Mouse (Mus musculus) mouse trophoblast stem cell (cell line): ENCODE data around the gene 5730596B20Rik.

Experiments
- in situ Hi-C, 2 experiments: fragments of 300-500 bp; cut with MseI, MboI; formaldehyde crosslinking; loops; 2 replicates in 1 of 2; 3 replicates in 1 of 2; pipeline ENCODE4 v1.15.1; 2025

The 5730596B20Rik gene

GRCm38 (mm10) chr6:52211961-52212360 is 34.7 kb downstream of the 5730596B20Rik start:
- in situ Hi-C loops, result loop anchor here in 1 of 2 experiments (25.0 kb wide), 1 partner anchor 600 kb away; no protein-coding TSS in a partner anchor

GRCm38 (mm10) chr6:52212556-52213118 is 35.3 kb downstream of the 5730596B20Rik start:
- in situ Hi-C loops, result loop anchor here in 1 of 2 experiments (25.0 kb wide), 1 partner anchor 600 kb away; no protein-coding TSS in a partner anchor

- in situ Hi-C loops, result loop anchor here in 1 of 2 experiments (25.0 kb wide), 1 partner anchor 601 kb away; no protein-coding TSS in a partner anchor
Observed at GRCm38 (mm10) chr6:52213119-52213986, 36.1 kb downstream of the 5730596B20Rik start, which contains the start of the genes Hoxa3 and Gm28308. Gene Hoxa3, minus strand, starts transcription at chr6:52213336. Gene Gm28308, minus strand, starts transcription at chr6:52213339.

- in situ Hi-C loops, result loop anchor here in 1 of 2 experiments (25.0 kb wide), 1 partner anchor 602 kb away; no protein-coding TSS in a partner anchor
Observed at GRCm38 (mm10) chr6:52214271-52214670, 37.0 kb downstream of the 5730596B20Rik start.

- in situ Hi-C loops, result loop anchor here in 1 of 2 experiments (25.0 kb wide), 1 partner anchor 603 kb away; no protein-coding TSS in a partner anchor
Observed at GRCm38 (mm10) chr6:52215070-52215469, 37.8 kb downstream of the 5730596B20Rik start.

GRCm38 (mm10) chr6:52215771-52216535 is 38.7 kb downstream of the 5730596B20Rik start:
- in situ Hi-C loops, result loop anchor here in 1 of 2 experiments (25.0 kb wide), 1 partner anchor 604 kb away; no protein-coding TSS in a partner anchor

GRCm38 (mm10) chr6:52216691-52217458 is 39.6 kb downstream of the 5730596B20Rik start:
- in situ Hi-C loops, result loop anchor here in 1 of 2 experiments (25.0 kb wide), 1 partner anchor 605 kb away; no protein-coding TSS in a partner anchor

GRCm38 (mm10) chr6:52217459-52217768 is 40.1 kb downstream of the 5730596B20Rik start:
- in situ Hi-C loops, result loop anchor here in 1 of 2 experiments (25.0 kb wide), 1 partner anchor 605 kb away; no protein-coding TSS in a partner anchor

- in situ Hi-C loops, result loop anchor here in 1 of 2 experiments (25.0 kb wide), 1 partner anchor 606 kb away; no protein-coding TSS in a partner anchor
Observed at GRCm38 (mm10) chr6:52217895-52218642, 40.8 kb downstream of the 5730596B20Rik start.

- in situ Hi-C loops, result loop anchor here in 1 of 2 experiments (25.0 kb wide), 1 partner anchor 606 kb away; no protein-coding TSS in a partner anchor
Observed at GRCm38 (mm10) chr6:52218643-52219215, 41.4 kb downstream of the 5730596B20Rik start.

GRCm38 (mm10) chr6:52219234-52219942 is 42.1 kb downstream of the 5730596B20Rik start:
- in situ Hi-C loops, result loop anchor here in 1 of 2 experiments (25.0 kb wide), 1 partner anchor 607 kb away; no protein-coding TSS in a partner anchor

GRCm38 (mm10) chr6:52220003-52220864 is 42.9 kb downstream of the 5730596B20Rik start:
- in situ Hi-C loops, result loop anchor here in 1 of 2 experiments (25.0 kb wide), 1 partner anchor 608 kb away; no protein-coding TSS in a partner anchor

GRCm38 (mm10) chr6:52220865-52221310 is 43.6 kb downstream of the 5730596B20Rik start:
- in situ Hi-C loops, result loop anchor here in 1 of 2 experiments (25.0 kb wide), 1 partner anchor 609 kb away; no protein-coding TSS in a partner anchor

- in situ Hi-C loops, result loop anchor here in 1 of 2 experiments (25.0 kb wide), 1 partner anchor 609 kb away; no protein-coding TSS in a partner anchor
Observed at GRCm38 (mm10) chr6:52221337-52221992, 44.2 kb downstream of the 5730596B20Rik start, which contains the start of gene Hoxa7. Gene Hoxa7, minus strand, starts transcription at chr6:52221854.

- in situ Hi-C loops, result loop anchor here in 1 of 2 experiments (25.0 kb wide), 1 partner anchor 610 kb away; no protein-coding TSS in a partner anchor
Observed at GRCm38 (mm10) chr6:52221993-52222685, 44.8 kb downstream of the 5730596B20Rik start.

- in situ Hi-C loops, result loop anchor here in 1 of 2 experiments (25.0 kb wide), 1 partner anchor 610 kb away; no protein-coding TSS in a partner anchor
Observed at GRCm38 (mm10) chr6:52222729-52223128, 45.4 kb downstream of the 5730596B20Rik start.
